12 mouse cellular contexts compared by ENCODE assay signal in genomic region chr2:125716599-125716998, GRCm38 (mm10). TPM values are rescaled to one million over a fixed set of nuclear protein-coding genes. Genes with fewer than 3 reads are reported as not detected.
"Had no signal": no experiment of that assay in that cellular context is flagged by ENCODE, and none has a peak within 500 bp of the region (broad histone marks: within the 10 kb centered on the region; RNA-seq: fewer than 3 reads in every experiment).

No protein-coding gene starts in this region.

- DNase-seq: kidney, postnatal 25 days; layer of hippocampus, adult 9-11 months; layer of hippocampus, postnatal 36 days; liver; liver, embryonic 13.5 days; liver, postnatal 0 days; lung, postnatal 14 days; retina, postnatal 1 day; right cerebral cortex, postnatal 4 days; spleen, adult 18-20 months; thymus, postnatal 4 days had no signal

RNA-seq across cellular contexts. Expression of gene Shc4, which starts 7.3 kb away (rescaled TPM):
- total RNA-seq: monocyte, adult 5-6 weeks had no signal
